Mouse (Mus musculus): ENCODE measurements around the gene Pclo.

- TF ChIP-seq CTCF (IDR thresholded peaks at IDR 0.05; ENCODE audit: low read depth, low read length) = no peak
- no peak for TF ChIP-seq POLR2A (IDR thresholded peaks at IDR 0.05; ENCODE audit: borderline replicate concordance, low read depth, low read length)
Observed at GRCm38 (mm10) chr5:14853650-14854049, 338.9 kb downstream of the Pclo start.

All from bone marrow macrophage, adult 2 months (primary cell).